Mouse (Mus musculus) sigmoid colon, adult 10 weeks (tissue): ENCODE measurements around the gene Mfsd14b. TPM values are rescaled to one million over a fixed set of nuclear protein-coding genes. Genes with fewer than 3 reads are reported as not detected.

Experiments
- polyA plus RNA-seq: library from polyadenylated mRNA; stranded (reverse); fragments of 350-450 nt; fragmentation: Illumina TruSeq; extraction: RNeasy Lipid Tissue Mini Kit (QIAGEN cat#74804); gene quantifications from one replicate; pipeline ENCODE4 v1.2.3, GENCODE M21; 2014; ENCODE audit warnings: low read depth, low replicate concordance

The Mfsd14b gene
- polyA plus RNA-seq, result 148 TPM

DNA sequence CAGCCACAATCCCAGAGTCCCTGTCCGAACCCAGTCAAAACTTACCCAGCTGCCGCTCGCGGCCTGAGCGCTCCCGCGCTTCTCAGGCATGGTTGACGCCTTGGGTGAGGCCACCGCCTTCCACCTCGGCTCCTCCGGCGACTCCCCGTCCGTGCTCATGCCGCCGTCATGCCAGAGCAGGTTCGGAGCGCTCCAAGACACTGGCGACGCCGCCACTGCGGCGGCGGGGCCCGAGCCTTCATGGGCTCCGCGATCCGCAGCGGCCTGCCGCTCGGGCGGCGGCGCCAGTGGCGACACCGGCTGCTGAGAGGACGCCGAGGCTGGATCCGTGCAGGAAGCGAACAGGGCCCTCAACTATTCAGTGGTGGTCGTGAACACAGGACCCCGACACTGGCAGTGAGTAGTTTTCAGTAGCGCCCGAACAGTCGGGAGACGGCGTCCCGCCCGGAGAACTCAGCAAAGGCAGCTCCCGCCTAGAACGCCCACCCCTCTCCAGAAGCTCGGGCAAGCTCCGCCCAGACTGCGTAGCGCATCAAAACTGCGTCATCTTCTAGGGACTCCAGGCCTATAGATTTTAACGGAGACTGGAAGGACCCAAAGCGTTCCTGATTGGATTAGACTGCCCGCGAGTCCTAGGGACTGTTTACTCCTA is at the start of gene Mfsd14b:
Gene Mfsd14b, minus strand, starts transcription at position 517 of the 652 bp plus-strand sequence.

DNA sequence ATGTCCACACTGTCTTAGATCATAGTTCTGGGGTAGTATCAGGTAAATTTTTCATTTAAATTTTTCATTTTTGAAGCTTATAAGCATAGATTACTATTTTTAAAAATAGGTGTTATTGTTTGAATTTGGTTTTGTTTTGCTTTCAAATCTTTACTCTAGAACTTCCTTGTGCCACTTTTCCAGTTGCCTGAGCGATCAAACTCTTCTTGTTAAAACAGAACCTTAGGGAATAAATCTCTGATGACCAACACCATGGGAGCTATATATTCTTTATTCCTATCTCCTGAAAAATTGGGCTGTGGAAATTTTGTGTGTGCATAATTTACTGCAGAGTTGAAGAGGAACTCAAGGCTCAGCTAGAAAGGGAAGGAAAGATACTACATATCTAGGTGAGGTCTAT is 37.2 kb upstream of the Mfsd14b start, which contains the start of gene Olfr466:
Gene Olfr466, plus strand, starts transcription at position 301 of the 400 bp plus-strand sequence.

GRCm38 (mm10) chr13:65137789-65138188 is 25.0 kb upstream of the Mfsd14b start, which contains the start of gene Olfr465-ps1:
Gene Olfr465-ps1, plus strand, starts transcription at chr13:65138089.

DNA sequence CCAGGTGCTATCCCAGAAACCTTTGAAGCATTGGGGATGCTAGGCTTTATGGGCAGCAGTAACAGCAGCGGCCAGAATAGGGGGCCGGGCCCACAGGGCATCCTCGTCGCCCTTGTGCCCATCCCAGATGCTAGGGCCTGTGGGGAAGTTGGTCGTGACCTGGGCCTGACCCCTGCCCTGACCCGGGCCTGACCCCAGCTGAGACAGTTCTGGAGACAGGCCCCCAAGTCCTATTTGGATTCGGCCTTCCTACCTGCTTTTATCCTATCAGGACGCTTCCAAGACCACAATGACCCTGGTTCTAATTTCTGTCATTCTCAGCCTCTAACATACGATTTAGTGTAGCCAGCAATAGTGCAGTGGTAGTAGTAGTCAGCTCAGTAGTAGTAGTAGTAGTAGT is 60.1 kb downstream of the Mfsd14b start, which contains the start of gene Prss47:
Gene Prss47, minus strand, starts transcription at position 101 of the 400 bp plus-strand sequence.

DNA sequence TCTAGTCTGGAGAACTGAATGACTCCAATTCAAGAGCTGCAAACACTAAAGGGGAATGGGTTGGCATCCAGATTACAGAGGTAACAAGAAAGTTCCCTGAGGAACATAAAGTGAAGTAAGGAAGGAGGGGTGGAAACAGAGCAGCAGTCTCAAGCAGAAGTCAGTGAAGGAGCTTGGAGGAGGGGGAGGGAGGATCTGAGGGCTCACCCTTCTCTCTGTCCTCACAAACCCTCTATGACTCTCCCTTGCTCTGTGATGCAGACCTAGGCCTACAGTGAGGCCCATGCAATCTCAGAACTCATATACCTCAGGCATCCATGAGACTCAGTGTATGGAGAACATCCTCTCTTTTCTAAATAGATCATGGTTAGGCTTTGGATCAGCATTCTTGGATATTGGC is 80.0 kb downstream of the Mfsd14b start, which contains the start of gene Spata31d1c:
Gene Spata31d1c, plus strand, starts transcription at position 301 of the 400 bp plus-strand sequence.

Other genes starting within 250 kb of the Mfsd14b start
- not detected for gene Cntnap3, start 209.0 kb downstream of the Mfsd14b start, polyA plus RNA-seq
- not detected for gene Spata31, start 195.6 kb downstream of the Mfsd14b start, polyA plus RNA-seq
- gene Spata31d1c, start 79.9 kb downstream of the Mfsd14b start, polyA plus RNA-seq, result not detected
- gene Prss47, start 60.2 kb downstream of the Mfsd14b start, polyA plus RNA-seq, result not detected
- not detected for gene Olfr465-ps1, start 25.1 kb upstream of the Mfsd14b start, polyA plus RNA-seq
- not detected for gene Olfr466, start 37.3 kb upstream of the Mfsd14b start, polyA plus RNA-seq
- not detected for gene Nlrp4f, start 93.0 kb upstream of the Mfsd14b start, polyA plus RNA-seq
- gene Gm10775, start 146.6 kb upstream of the Mfsd14b start, polyA plus RNA-seq, result not detected
- 61.8 TPM for gene Zfp369, start 165.8 kb upstream of the Mfsd14b start, polyA plus RNA-seq